Mouse (Mus musculus) urinary bladder, postnatal 4 days (tissue): ENCODE results near the gene Tmco4.

Experiments used
- DNase-seq, 2 experiments: peaks; one replicate each; pipeline ENCODE4 v3.0.0; 2021 to 2022; ENCODE audit warnings: low spot score in 2 of 2

Tmco4 gene

DNA sequence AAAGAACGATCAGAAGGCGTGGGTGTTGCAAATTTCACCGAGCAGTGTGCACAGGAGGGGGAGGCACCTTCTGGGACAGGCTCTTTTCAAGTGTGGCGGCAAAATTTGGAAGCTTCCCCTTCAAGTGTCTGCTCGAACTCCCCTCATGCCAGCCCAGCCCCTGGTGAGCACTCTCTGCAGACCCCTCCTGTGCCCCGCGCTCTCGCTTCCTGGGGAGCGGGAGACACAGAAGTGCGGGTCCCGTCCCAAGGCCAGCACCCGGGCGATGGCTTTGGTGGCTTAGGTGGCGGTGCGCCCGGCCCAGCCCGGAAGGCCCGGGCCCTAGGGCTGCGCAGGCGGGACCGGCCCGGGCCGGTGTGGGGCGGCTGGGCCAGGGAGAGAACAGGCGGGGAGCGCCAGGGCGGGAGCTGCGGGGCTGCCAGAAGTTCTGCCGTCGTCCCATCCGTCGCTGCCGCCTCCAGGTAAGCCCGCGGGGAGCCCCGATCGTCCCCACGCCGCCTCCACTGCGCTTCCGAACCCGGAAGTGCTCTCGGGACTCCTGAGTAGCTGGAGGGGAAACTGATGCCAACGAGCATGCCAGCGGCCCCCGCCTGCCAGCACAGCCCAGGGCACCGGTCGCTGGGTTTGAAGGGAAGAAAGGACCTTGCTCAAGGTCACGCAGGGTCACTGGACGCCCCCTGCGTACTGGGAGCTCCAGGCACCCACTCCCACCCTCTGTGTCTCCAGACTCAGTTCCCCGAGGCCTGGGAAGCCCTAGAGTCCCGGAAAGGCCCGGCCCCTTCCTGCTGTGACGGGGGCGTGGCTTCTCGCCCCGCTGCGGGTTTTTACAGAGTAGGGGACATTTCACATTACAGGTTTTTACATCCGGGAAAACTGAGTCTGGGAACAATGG lies at the start of gene Tmco4:
Gene Tmco4, plus strand, starts transcription at position 62 of the 892 bp plus-strand sequence.
- DNase-seq: peak; percentile 59 to 71

GRCm38 (mm10) chr4:138925561-138925960 lies 47.1 kb upstream of the Tmco4 start:
- DNase-seq: no peak

DNA sequence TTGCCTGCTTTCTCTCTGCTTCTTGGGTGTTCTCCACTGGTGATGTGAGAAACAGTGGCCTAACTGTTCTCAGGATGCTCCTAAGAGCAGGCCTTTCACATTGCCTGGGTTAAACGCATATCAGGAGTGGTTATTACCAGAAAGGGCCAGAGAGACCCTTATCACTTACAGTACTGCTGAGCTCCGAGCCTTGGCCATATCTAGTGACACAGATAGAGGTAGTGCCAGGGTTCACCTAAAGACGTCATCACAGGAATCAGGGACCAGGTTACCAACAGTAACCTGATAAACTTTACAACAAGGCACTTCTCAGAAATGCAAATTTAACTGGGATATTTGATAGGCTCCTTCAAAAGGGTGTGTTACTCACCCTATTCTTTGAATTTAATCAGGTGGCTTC lies 38.8 kb upstream of the Tmco4 start:
- no peak for DNase-seq

- DNase-seq: no peak
Measured at GRCm38 (mm10) chr4:138934456-138935145, 38.1 kb upstream of the Tmco4 start.

- DNase-seq: no peak
Measured at GRCm38 (mm10) chr4:138938495-138939269, 34.0 kb upstream of the Tmco4 start.

GRCm38 (mm10) chr4:138939481-138939880 lies 33.2 kb upstream of the Tmco4 start:
- no peak for DNase-seq

- DNase-seq: no peak
Measured at GRCm38 (mm10) chr4:138941401-138941800, 31.3 kb upstream of the Tmco4 start.

DNA sequence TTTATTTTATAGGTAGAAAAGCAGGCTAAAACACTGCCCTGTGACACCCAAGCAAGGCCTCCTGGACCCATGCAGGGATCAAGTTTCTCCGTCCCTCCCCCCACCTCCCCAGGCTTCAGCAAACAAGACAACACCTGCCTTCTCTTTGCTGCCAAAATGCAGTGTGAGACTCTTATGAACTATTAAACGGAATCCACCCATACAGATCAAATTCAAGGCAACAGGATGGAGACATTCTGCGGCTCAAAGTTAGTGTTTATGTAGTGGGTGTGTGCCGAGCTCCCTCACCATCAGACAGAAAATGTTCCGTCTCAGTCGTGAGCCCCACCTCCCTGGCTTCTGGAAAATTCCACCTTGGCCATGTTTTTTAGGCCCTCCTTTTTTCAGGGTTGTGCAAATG lies 30.7 kb upstream of the Tmco4 start:
- no peak for DNase-seq

- DNase-seq: peak; percentile 46 to 83
Measured at GRCm38 (mm10) chr4:138943730-138944129, 29.0 kb upstream of the Tmco4 start.

DNA sequence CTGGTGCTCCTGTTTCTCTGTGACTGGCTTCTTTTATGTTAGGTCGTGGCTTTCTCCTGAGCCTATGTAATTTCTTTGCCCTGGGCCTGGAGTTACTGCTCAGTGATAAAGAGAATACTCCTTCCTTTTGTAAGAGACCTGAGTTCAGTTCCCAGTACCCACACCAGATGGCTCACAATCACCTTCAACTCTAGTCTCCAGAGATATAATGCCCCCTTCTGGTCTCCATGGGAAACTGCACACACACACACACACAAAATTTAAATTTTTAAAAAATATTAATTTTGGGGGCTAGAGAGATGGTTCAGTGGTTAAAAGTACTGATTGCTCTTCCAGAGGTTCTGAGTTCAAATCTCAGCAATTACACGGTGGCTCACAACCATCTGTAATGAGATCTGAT lies 24.4 kb upstream of the Tmco4 start:
- no peak for DNase-seq

DNA sequence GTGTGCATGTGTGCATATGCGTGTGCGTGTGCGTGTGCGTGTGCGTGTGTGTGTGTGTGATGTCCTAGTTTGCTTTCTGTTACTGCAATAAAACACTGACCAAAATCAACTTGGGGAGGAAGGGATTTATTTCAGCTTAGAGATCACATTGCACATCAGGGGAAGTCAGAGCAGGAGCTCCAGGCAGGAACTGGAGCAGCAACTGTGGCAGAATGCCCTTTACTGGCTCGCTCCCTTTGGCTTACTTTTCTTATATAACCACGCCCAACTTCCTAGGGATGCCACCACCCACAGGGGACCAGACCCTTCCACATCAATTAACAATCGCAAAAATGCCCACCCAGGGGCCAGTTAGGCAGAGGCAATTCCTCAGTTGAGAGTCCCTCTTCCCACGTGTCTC lies 14.1 kb upstream of the Tmco4 start:
- no peak for DNase-seq

DNA sequence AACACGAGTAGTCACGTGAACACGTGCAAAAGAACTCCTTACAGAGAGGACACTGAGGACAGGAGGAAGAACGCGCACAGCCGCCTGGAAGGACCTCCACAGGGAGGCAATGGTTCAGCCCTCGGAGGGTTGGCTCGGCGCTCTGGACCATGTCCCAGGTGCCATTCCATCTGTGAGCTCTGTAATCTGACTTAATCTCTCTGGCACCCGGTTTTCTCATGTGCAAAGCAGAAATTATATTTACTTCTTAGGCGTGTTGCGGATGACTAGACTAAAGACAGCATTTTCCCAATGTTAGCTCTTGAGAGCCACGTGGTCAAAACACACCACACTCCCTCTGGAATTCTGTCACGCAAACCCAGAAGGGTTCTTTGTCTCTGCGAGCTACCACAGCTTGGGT lies 13.6 kb upstream of the Tmco4 start:
- DNase-seq: no peak

- no peak for DNase-seq
Measured at GRCm38 (mm10) chr4:138959926-138960325, 12.8 kb upstream of the Tmco4 start.

DNA sequence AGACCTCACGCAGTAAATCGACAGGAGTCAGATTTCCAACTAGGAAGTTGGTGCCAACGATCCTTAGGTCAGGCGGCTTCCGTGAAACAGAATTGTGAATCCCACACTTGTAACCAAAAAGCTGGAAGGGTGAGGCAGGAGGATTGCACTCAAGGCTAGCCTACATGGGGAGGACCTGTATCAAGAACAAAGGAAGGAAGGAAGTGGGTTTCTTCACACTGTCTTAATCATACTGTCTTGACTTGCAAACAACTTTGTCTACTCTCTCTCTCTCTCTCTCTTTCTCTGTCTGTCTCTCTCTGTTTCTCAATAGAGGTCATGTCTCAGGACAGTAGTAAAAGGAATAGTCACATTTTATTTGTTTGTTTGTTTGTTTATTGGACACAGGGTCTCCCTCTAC lies 10.0 kb upstream of the Tmco4 start:
- DNase-seq: no peak

GRCm38 (mm10) chr4:138965871-138966270 lies 6.8 kb upstream of the Tmco4 start:
- no peak for DNase-seq

DNA sequence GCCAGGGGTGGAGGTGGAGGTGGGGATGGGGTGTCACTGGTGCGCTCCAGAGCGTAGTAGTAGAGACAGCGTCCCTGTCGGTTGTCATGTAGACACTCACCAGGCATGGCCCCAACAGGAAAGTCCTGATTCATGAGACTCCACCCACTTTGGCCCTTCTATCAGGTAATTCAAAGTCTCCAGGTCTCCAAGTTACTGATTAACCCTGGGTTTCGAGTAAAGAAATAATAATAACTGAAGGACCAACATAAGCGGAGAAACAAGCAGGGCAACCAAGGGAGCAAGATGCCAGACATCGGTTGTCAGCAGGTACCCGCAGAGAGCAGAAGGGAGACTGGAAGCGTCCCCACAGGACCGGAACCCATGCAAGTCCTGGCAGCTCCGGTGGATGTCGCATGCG lies 5.8 kb upstream of the Tmco4 start, which contains the start of gene Rnf186:
Gene Rnf186, plus strand, starts transcription at position 247 of the 400 bp plus-strand sequence.
- DNase-seq: no peak

DNA sequence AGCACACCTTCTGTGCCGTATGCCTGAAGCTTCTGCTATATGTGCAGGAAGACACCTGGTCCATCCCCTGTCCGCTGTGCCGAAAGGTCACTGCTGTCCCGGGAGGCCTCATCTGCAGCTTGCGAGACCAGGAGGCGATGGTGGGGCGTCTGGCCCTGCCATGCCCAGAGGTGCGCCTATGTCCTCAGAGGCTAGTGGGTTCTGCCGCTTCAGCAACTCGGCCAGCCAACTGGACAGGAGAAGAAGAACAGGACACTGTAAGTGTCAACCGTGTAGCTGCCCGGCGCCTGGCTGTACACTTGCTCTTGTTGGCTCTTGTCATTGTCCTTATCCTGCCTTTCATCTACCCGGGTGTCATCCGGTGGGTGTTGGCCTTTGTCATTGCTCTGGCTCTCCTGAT lies 5.2 kb upstream of the Tmco4 start:
- no peak for DNase-seq

DNA sequence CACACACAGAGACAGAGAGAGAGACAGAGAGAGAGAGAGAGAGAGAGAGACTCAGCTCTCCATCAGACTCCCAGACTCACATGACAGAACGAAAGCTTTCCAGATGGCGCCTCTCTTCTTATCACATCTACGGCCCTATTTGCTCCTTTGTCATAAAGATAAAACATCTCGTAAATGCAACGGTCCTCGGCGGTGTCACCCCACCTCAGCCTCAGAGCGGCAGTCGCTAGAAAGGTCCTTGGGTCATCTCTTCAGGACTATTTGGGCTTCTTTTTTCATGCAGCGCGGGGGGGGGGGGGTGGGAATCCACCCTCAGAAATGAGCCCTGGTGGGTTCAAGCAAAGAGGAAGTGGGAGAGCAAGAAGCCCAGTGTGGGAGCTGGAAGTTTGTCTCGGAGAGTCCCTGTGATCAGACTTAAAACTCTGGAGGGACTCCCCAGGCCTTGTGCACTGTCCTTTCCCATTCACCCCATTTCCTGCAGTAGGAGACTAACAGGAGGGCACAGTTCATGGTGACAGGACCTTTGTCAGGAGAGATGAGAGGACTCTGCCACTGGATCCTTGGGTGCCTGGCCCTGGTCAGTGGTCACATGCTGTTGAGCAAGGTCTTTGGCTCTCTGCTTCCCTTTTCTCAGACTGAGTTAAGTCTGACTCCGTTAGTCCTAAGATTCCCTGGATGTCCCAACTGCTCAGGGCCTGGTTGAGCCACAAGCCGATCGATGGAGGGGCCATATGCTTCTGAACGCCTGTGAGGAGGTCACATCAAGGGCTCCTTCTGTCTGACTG lies 3.7 kb upstream of the Tmco4 start:
- no peak for DNase-seq

DNA sequence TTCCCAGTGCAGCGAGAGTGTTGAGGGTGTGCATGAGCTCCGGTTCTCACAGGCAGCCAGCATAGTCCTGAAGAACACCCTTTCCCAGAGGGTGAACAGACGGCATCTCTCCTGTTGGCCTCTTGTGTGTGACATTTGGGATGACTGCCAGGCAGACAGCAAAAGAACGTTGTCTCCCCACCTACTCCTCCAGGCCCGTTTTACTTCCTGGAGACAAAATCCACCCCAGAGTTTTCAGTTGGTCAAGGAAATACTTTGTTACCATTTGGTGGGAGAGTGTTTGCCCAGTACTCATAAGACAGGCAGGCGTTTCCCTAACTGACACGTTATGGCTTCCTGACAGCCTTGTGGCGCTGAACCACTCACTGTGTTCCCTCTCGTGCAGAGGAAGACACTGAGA lies 3.0 kb upstream of the Tmco4 start:
- DNase-seq: no peak

- DNase-seq: no peak
Measured at GRCm38 (mm10) chr4:138971371-138971770, 1.3 kb upstream of the Tmco4 start.

DNA sequence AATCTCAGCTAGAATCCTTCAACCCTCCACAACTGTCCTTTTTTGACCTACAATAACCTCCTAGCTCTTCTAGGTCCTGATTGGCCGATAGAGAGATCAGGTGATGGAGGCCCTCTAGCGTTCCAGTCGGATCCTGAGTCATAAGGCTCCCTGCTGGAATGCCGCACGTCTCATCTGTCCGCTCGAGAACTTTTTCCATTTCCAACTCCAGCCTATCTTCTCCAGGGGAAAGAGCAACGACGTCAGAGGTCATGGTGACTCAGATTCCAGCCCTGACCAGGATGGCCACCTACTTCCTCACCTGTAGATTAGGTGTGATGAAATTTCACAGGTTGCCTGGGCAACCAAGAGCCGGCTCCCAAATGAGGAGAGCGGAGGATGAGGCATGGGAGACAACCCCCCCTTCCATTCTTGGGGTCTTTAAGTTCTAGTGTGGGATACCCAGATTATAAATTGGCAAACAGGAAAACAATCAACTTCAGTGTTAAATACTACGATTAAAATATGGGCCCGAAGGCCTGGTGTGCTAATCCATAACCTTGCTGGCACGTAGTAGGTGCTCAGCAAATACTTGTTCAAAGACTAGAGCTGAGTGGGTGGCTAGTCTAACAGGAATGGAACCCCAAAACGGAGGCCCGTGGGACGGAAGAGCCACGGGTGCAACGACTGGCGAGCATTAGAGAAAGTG lies 405 bp upstream of the Tmco4 start:
- peak in 1 of 2 experiments; percentile 45 for DNase-seq
